Mouse (Mus musculus): ENCODE measurements around the gene CN725425. TPM values are rescaled to one million over a fixed set of nuclear protein-coding genes. Genes with fewer than 3 reads are reported as not detected.

CN725425 gene
- polyA plus RNA-seq (2014; fragmentation: Nextera tagmentation; extraction: Ambion mirVana): 0.14 TPM in 1 of 2 replicates, not detected in the other

GRCm38 (mm10) chr15:91199256-91199905 is at the start of gene CN725425:
Gene CN725425 (plus strand): TSS chr15:91199494.
- ATAC-seq (ENCODE audit: low FRiP score) (no peak), DNase-seq (ENCODE audit: low spot score) (no peak)
- H3K27ac ChIP-seq: no peak within 1 kb of the TSS
- no peak within 1 kb of the TSS for H3K9ac ChIP-seq
- no peaks in the 10 kb centered on the region for H3K4me1 ChIP-seq (replicated peaks; ENCODE audit: control insufficient read depth, insufficient read depth, low read length)
- no peaks in the 10 kb centered on the region for H3K36me3 ChIP-seq (replicated peaks; ENCODE audit: control insufficient read depth, insufficient read depth)
- no peaks in the 10 kb centered on the region for H3K9me3 ChIP-seq (ENCODE audit: control insufficient read depth, low read length)
- WGBS: 93% methylated on average over 30 of the region's 30 CpGs
- no peak within 1 kb of the TSS for H3K4me3 ChIP-seq (replicated peaks; ENCODE audit: low read length)
- H3K4me2 ChIP-seq (replicated peaks): no peak within 1 kb of the TSS
- H3K27me3 ChIP-seq (ENCODE audit: control insufficient read depth, insufficient read depth, low read length): no peaks in the 10 kb centered on the region

DNA sequence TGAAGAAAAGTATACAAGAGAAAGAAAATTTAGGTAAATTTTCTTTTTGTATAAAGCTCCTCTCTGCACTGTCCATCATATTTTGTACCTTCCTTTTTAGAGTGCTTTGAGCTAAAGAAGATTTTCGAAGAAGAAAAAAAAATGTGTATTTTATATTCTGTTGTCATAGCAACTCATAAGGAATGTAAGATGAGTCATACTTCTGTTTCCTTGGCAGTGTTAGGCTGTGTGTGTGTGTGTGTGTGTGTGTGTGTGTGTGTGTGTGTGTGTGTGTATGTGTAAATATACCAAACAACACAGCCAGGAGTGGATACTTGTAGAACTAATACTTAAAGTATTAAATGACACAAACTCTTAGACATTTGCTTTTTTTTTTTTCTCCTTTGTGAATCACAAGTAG is 46.7 kb upstream of the CN725425 start:
- Histone ChIP-seq H3K9ac (no peak overlapping the region), H3K4me3 (replicated peaks; ENCODE audit: low read length) (no peak overlapping the region), H3K27ac (no peak overlapping the region), H3K27me3 (ENCODE audit: control insufficient read depth, insufficient read depth, low read length) (no peaks in the 10 kb centered on the region), H3K36me3 (replicated peaks; ENCODE audit: control insufficient read depth, insufficient read depth) (peaks cover 18% of the 10 kb centered on the region; the same call in 1 of the 2 replicates), H3K4me1 (replicated peaks; ENCODE audit: control insufficient read depth, insufficient read depth, low read length) (no peaks in the 10 kb centered on the region), H3K9me3 (ENCODE audit: control insufficient read depth, low read length) (peaks cover 12% of the 10 kb centered on the region; the same call in 1 of the 2 replicates), H3K4me2 (replicated peaks) (no peak overlapping the region)
- DNase-seq (ENCODE audit: low spot score) (no peak), ATAC-seq (ENCODE audit: low FRiP score) (no peak)
- 66% methylated on average over 1 of the region's 1 CpGs for WGBS

DNA sequence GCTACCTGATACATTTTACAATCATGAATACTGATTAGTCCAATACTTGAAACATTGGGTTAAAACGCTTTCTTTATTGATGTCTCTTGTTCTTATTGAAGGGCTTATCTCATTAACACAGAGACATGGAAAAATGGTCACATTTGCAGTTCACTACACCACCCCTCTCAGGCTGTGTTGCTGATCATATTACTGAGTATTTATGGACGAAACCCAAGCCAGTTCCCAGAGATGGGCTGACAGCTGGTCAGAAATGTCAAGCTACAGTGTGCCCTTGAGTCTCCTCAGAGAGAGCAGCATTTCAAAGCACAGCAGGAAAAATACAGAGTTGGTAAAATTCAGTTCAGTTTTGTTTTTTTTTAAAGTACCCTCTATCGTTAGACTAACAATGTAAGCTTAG is 46.0 kb upstream of the CN725425 start:
- 79% methylated on average over 3 of the region's 3 CpGs for WGBS
- Histone ChIP-seq H3K4me2 (replicated peaks) (no peak overlapping the region), H3K36me3 (replicated peaks; ENCODE audit: control insufficient read depth, insufficient read depth) (peaks cover 10% of the 10 kb centered on the region; the same call in 1 of the 2 replicates), H3K9me3 (ENCODE audit: control insufficient read depth, low read length) (peaks cover 12% of the 10 kb centered on the region; the same call in 1 of the 2 replicates), H3K4me3 (replicated peaks; ENCODE audit: low read length) (no peak overlapping the region), H3K4me1 (replicated peaks; ENCODE audit: control insufficient read depth, insufficient read depth, low read length) (no peaks in the 10 kb centered on the region), H3K27me3 (ENCODE audit: control insufficient read depth, insufficient read depth, low read length) (no peaks in the 10 kb centered on the region), H3K27ac (no peak overlapping the region), H3K9ac (no peak overlapping the region)
- ATAC-seq (ENCODE audit: low FRiP score) (no peak), DNase-seq (ENCODE audit: low spot score) (no peak)

DNA sequence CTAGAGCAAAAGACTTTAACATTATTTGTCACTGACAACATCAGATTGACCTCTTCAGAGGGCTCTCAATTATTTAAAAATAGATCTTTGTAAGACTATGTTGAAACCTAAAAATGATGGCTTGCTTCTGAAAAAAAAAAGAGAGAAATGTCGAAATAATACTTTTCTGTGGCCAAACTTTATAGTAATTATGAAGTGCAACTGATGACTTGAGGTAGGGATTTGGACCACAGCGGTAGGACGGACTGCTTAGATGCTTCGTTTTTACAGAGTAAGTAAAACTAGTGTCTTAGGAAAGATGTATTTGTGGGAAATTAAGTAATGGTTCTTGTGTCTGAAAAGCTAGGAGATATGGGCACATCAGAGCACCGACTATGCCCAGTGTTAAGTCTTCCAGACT is 38.1 kb upstream of the CN725425 start:
- H3K4me2 ChIP-seq (replicated peaks): no peak overlapping the region
- 89% methylated on average over 5 of the region's 5 CpGs for WGBS

GRCm38 (mm10) chr15:91163454-91163853 is 35.8 kb upstream of the CN725425 start:
- Histone ChIP-seq H3K9ac (no peak overlapping the region), H3K4me2 (replicated peaks) (no peak overlapping the region), H3K9me3 (ENCODE audit: control insufficient read depth, low read length) (no peaks in the 10 kb centered on the region), H3K4me3 (replicated peaks; ENCODE audit: low read length) (no peak overlapping the region), H3K4me1 (replicated peaks; ENCODE audit: control insufficient read depth, insufficient read depth, low read length) (no peaks in the 10 kb centered on the region), H3K36me3 (replicated peaks; ENCODE audit: control insufficient read depth, insufficient read depth) (no peaks in the 10 kb centered on the region), H3K27ac (no peak overlapping the region), H3K27me3 (ENCODE audit: control insufficient read depth, insufficient read depth, low read length) (no peaks in the 10 kb centered on the region)
- no peak for ATAC-seq (ENCODE audit: low FRiP score)
- WGBS: 94% methylated on average over 2 of the region's 2 CpGs
- DNase-seq (ENCODE audit: low spot score): no peak

More for the DNA sequence above, 38.1 kb upstream of the CN725425 start:
- H3K9ac ChIP-seq: no peak overlapping the region
- DNase-seq (ENCODE audit: low spot score) (no peak), ATAC-seq (ENCODE audit: low FRiP score) (no peak)
- H3K9me3 ChIP-seq (ENCODE audit: control insufficient read depth, low read length): 0 out of 2 replicates have a peak, but pooled peaks cover 5% of the 10 kb centered on the region
- H3K36me3 ChIP-seq (replicated peaks; ENCODE audit: control insufficient read depth, insufficient read depth): no peaks in the 10 kb centered on the region
- no peaks in the 10 kb centered on the region for H3K4me1 ChIP-seq (replicated peaks; ENCODE audit: control insufficient read depth, insufficient read depth, low read length)
- no peak overlapping the region for H3K4me3 ChIP-seq (replicated peaks; ENCODE audit: low read length)
- H3K27me3 ChIP-seq (ENCODE audit: control insufficient read depth, insufficient read depth, low read length): no peaks in the 10 kb centered on the region
- no peak overlapping the region for H3K27ac ChIP-seq

DNA sequence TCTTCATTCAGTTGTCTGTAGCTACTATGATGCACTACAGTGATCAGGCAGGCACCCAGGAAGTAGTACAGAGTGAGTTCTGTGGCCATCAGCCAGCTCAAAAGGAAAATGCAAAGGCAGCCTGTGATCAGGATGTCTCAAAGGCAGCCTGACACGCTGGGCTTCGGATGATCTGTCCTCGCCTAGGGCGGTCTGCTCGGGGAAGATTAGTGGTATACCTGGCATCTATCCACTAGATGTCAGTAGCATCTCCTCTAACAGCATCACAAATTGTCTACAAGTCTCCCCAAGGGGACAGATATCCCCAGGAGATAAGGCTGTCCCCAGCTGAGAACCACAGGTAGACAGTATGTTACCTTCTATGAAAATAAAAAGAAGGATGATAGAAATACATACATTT is 34.3 kb upstream of the CN725425 start:
- no peak overlapping the region for H3K4me2 ChIP-seq (replicated peaks)
- ATAC-seq (ENCODE audit: low FRiP score) (no peak), DNase-seq (ENCODE audit: low spot score) (peak; percentile 61)
- no peak overlapping the region for H3K4me3 ChIP-seq (replicated peaks; ENCODE audit: low read length)
- no peak overlapping the region for H3K27ac ChIP-seq
- H3K4me1 ChIP-seq (replicated peaks; ENCODE audit: control insufficient read depth, insufficient read depth, low read length): no peaks in the 10 kb centered on the region
- WGBS: 4% methylated on average over 5 of the region's 5 CpGs
- no peaks in the 10 kb centered on the region for H3K9me3 ChIP-seq (ENCODE audit: control insufficient read depth, low read length)
- no peaks in the 10 kb centered on the region for H3K36me3 ChIP-seq (replicated peaks; ENCODE audit: control insufficient read depth, insufficient read depth)
- H3K9ac ChIP-seq: no peak overlapping the region
- H3K27me3 ChIP-seq (ENCODE audit: control insufficient read depth, insufficient read depth, low read length): no peaks in the 10 kb centered on the region

GRCm38 (mm10) chr15:91167850-91168562 is 31.3 kb upstream of the CN725425 start:
- no peak for ATAC-seq (ENCODE audit: low FRiP score)
- H3K9ac ChIP-seq: no peak overlapping the region
- 89% methylated on average over 13 of the region's 13 CpGs for WGBS

DNA sequence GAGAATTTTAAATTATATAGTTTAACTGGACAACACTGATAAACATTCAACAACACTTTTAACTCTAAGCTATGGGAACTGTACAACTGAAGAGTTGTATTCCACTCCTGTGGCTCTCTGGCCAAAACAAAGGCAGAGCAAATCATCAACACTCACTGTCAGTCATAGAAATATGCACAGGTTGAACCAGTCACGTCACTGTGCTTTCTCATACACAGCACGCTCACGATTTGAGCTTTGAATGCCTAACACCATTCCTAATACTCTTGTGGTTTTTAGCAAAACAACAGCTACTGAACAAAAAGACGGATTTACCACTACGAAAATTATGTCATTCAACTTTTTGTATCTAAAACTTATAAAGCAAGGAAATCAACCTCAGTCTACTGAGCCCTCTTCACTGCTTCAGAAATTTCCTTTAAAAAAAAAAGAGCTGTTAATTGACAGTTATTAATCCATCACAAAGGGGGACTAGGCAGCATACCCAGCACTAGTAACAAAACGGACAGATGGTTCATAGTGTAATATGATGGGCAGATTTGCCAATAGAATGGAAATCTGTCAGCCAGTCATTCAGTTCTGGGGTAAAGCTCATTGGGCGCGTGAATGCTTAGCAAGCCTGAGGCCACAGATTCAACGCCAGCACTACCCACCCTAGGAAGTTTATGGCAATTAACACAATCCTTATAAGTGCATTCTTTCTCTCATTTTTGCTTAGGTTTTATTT is 28.5 kb upstream of the CN725425 start:
- Histone ChIP-seq H3K4me2 (replicated peaks) (no peak overlapping the region), H3K27me3 (ENCODE audit: control insufficient read depth, insufficient read depth, low read length) (no peaks in the 10 kb centered on the region), H3K36me3 (replicated peaks; ENCODE audit: control insufficient read depth, insufficient read depth) (no peaks in the 10 kb centered on the region), H3K9me3 (ENCODE audit: control insufficient read depth, low read length) (no peaks in the 10 kb centered on the region), H3K4me3 (replicated peaks; ENCODE audit: low read length) (no peak overlapping the region), H3K4me1 (replicated peaks; ENCODE audit: control insufficient read depth, insufficient read depth, low read length) (no peaks in the 10 kb centered on the region), H3K27ac (no peak overlapping the region), H3K9ac (no peak overlapping the region)
- ATAC-seq (ENCODE audit: low FRiP score) (peak; percentile 27; the same call in 1 of the 2 replicates), DNase-seq (ENCODE audit: low spot score) (no peak)
- WGBS: 60% methylated on average over 9 of the region's 9 CpGs

More at GRCm38 (mm10) chr15:91167850-91168562, 31.3 kb upstream of the CN725425 start:
- Histone ChIP-seq H3K27me3 (ENCODE audit: control insufficient read depth, insufficient read depth, low read length) (no peaks in the 10 kb centered on the region), H3K36me3 (replicated peaks; ENCODE audit: control insufficient read depth, insufficient read depth) (no peaks in the 10 kb centered on the region), H3K4me1 (replicated peaks; ENCODE audit: control insufficient read depth, insufficient read depth, low read length) (no peaks in the 10 kb centered on the region), H3K4me3 (replicated peaks; ENCODE audit: low read length) (no peak overlapping the region), H3K27ac (no peak overlapping the region), H3K4me2 (replicated peaks) (no peak overlapping the region), H3K9me3 (ENCODE audit: control insufficient read depth, low read length) (no peaks in the 10 kb centered on the region)
- no peak for DNase-seq (ENCODE audit: low spot score)

GRCm38 (mm10) chr15:91171332-91171731 is 28.0 kb upstream of the CN725425 start:
- H3K4me3 ChIP-seq (replicated peaks; ENCODE audit: low read length): no peak overlapping the region
- H3K9ac ChIP-seq: no peak overlapping the region
- DNase-seq (ENCODE audit: low spot score) (no peak), ATAC-seq (ENCODE audit: low FRiP score) (no peak)
- H3K27me3 ChIP-seq (ENCODE audit: control insufficient read depth, insufficient read depth, low read length): no peaks in the 10 kb centered on the region
- 87% methylated on average over 4 of the region's 4 CpGs for WGBS
- no peaks in the 10 kb centered on the region for H3K36me3 ChIP-seq (replicated peaks; ENCODE audit: control insufficient read depth, insufficient read depth)
- H3K27ac ChIP-seq: no peak overlapping the region
- no peaks in the 10 kb centered on the region for H3K4me1 ChIP-seq (replicated peaks; ENCODE audit: control insufficient read depth, insufficient read depth, low read length)
- no peaks in the 10 kb centered on the region for H3K9me3 ChIP-seq (ENCODE audit: control insufficient read depth, low read length)
- no peak overlapping the region for H3K4me2 ChIP-seq (replicated peaks)
